Mouse (Mus musculus) C2C12 (cell line): ENCODE data around the gene Arhgap6.

Source experiments
- CEBPB ChIP-seq: IDR thresholded peaks from one replicate; pipeline ENCODE4 v1.6.1; 2011; ENCODE audit warnings: low read depth, mild to moderate bottlenecking, control low read depth, moderate library complexity
- CTCF ChIP-seq: IDR thresholded peaks from one replicate; pipeline ENCODE4 v1.5.1; 2011; ENCODE audit not compliant: control insufficient read depth, insufficient read depth, insufficient read length
- MAX ChIP-seq: IDR thresholded peaks from one replicate; pipeline ENCODE4 v1.6.1; 2011; ENCODE audit warnings: mild to moderate bottlenecking, control low read depth
- USF1 ChIP-seq: IDR thresholded peaks from one replicate; pipeline ENCODE4 v1.6.1; 2011; ENCODE audit warnings: low read depth, mild to moderate bottlenecking, control low read depth, moderate library complexity

- TF ChIP-seq CTCF (no peak), USF1 (no peak), CEBPB (no peak), MAX (no peak)
These were observed 146.8 kb downstream of the Arhgap6 start for GRCm38 (mm10) chrX:168941684-168942083.
